Mouse (Mus musculus): ENCODE results near the gene Ddx27. TPM values are rescaled to one million over a fixed set of nuclear protein-coding genes. Genes with fewer than 3 reads are reported as not detected.
"Not testable (repeated sequence)": the region's sequence is repeated elsewhere in the genome, so short reads cannot be mapped to it uniquely, and the experiment has no call there.

The Ddx27 gene
- polyA plus RNA-seq, 1 experiment from 2014 or later: 43.6 TPM

GRCm38 (mm10) chr2:166995021-166995795, 19.8 kb upstream of the Ddx27 start:
- H3K4me2 ChIP-seq (ENCODE audit: low read depth, low read length): peak overlapping the region; percentile 82
- 2% methylated on average over 28 of the region's 28 CpGs for WGBS
- no peaks in the 10 kb centered on the region for H3K9me3 ChIP-seq (ENCODE audit: control insufficient read depth, low read length)
- peak overlapping the region; percentile 97 for H3K9ac ChIP-seq (ENCODE audit: low read length)
- no peak; the same call in 1 of the 2 replicates for ATAC-seq (ENCODE audit: low read depth)
- peaks cover 34% of the 10 kb centered on the region for H3K4me1 ChIP-seq (replicated peaks; ENCODE audit: control insufficient read depth, insufficient read depth, low read length)
- peak overlapping the region; percentile 96 for H3K4me3 ChIP-seq (ENCODE audit: low read length)
- H3K36me3 ChIP-seq (ENCODE audit: control insufficient read depth, insufficient read depth, low read length): no peaks in the 10 kb centered on the region
- peak overlapping the region; percentile 98 for H3K27ac ChIP-seq (ENCODE audit: low read length)
- no peaks in the 10 kb centered on the region for H3K27me3 ChIP-seq (ENCODE audit: control insufficient read depth, insufficient read depth, low read depth, low read length)

- H3K9ac ChIP-seq (ENCODE audit: low read length): peak within 1 kb of the TSS; percentile 97
- peak; percentile 100 for ATAC-seq (ENCODE audit: low read depth)
- WGBS: under 1% methylated on average over 78 of the region's 88 CpGs
Observed at GRCm38 (mm10) chr2:166995796-166996532, 19.0 kb upstream of the Ddx27 start, which contains the start of gene Stau1. Gene Stau1, minus strand, starts transcription at chr2:166996299.

GRCm38 (mm10) chr2:166996533-166996894, 18.5 kb upstream of the Ddx27 start:
- no peaks in the 10 kb centered on the region for H3K27me3 ChIP-seq (ENCODE audit: control insufficient read depth, insufficient read depth, low read depth, low read length)
- no peaks in the 10 kb centered on the region for H3K36me3 ChIP-seq (ENCODE audit: control insufficient read depth, insufficient read depth, low read length)
- no peaks in the 10 kb centered on the region for H3K9me3 ChIP-seq (ENCODE audit: control insufficient read depth, low read length)
- peak overlapping the region; percentile 41 for H3K4me3 ChIP-seq (ENCODE audit: low read length)
- H3K4me2 ChIP-seq (ENCODE audit: low read depth, low read length): peak overlapping the region; percentile 51
- ATAC-seq (ENCODE audit: low read depth): peak; percentile 12; the same call in 1 of the 2 replicates
- peaks cover 28% of the 10 kb centered on the region for H3K4me1 ChIP-seq (replicated peaks; ENCODE audit: control insufficient read depth, insufficient read depth, low read length)
- WGBS: 41% methylated on average over 8 of the region's 8 CpGs
- peak overlapping the region; percentile 72 for H3K9ac ChIP-seq (ENCODE audit: low read length)
- H3K27ac ChIP-seq (ENCODE audit: low read length): peak overlapping the region; percentile 64

More at GRCm38 (mm10) chr2:166995796-166996532, 19.0 kb upstream of the Ddx27 start, which contains the start of gene Stau1:
- Histone ChIP-seq H3K4me1 (replicated peaks; ENCODE audit: control insufficient read depth, insufficient read depth, low read length) (peaks cover 30% of the 10 kb centered on the region), H3K4me3 (ENCODE audit: low read length) (peak within 1 kb of the TSS; percentile 96), H3K27ac (ENCODE audit: low read length) (peak within 1 kb of the TSS; percentile 98), H3K27me3 (ENCODE audit: control insufficient read depth, insufficient read depth, low read depth, low read length) (no peaks in the 10 kb centered on the region), H3K9me3 (ENCODE audit: control insufficient read depth, low read length) (no peaks in the 10 kb centered on the region), H3K36me3 (ENCODE audit: control insufficient read depth, insufficient read depth, low read length) (no peaks in the 10 kb centered on the region), H3K4me2 (ENCODE audit: low read depth, low read length) (peak within 1 kb of the TSS; percentile 82)

GRCm38 (mm10) chr2:167001486-167001885, 13.5 kb upstream of the Ddx27 start:
- H3K4me2 ChIP-seq (ENCODE audit: low read depth, low read length): no peak overlapping the region
- H3K27ac ChIP-seq (ENCODE audit: low read length): no peak overlapping the region
- no peak overlapping the region for H3K4me3 ChIP-seq (ENCODE audit: low read length)
- no peaks in the 10 kb centered on the region for H3K36me3 ChIP-seq (ENCODE audit: control insufficient read depth, insufficient read depth, low read length)
- no peaks in the 10 kb centered on the region for H3K27me3 ChIP-seq (ENCODE audit: control insufficient read depth, insufficient read depth, low read depth, low read length)
- ATAC-seq (ENCODE audit: low read depth): no peak
- no peak overlapping the region for H3K9ac ChIP-seq (ENCODE audit: low read length)
- 68% methylated on average over 9 of the region's 9 CpGs for WGBS
- no peaks in the 10 kb centered on the region for H3K9me3 ChIP-seq (ENCODE audit: control insufficient read depth, low read length)
- H3K4me1 ChIP-seq (replicated peaks; ENCODE audit: control insufficient read depth, insufficient read depth, low read length): peaks cover 4% of the 10 kb centered on the region; the same call in 1 of the 2 replicates

- Histone ChIP-seq H3K9me3 (ENCODE audit: control insufficient read depth, low read length) (no peaks in the 10 kb centered on the region), H3K4me1 (replicated peaks; ENCODE audit: control insufficient read depth, insufficient read depth, low read length) (no peaks in the 10 kb centered on the region), H3K4me3 (ENCODE audit: low read length) (no peak overlapping the region), H3K27me3 (ENCODE audit: control insufficient read depth, insufficient read depth, low read depth, low read length) (no peaks in the 10 kb centered on the region), H3K27ac (ENCODE audit: low read length) (no peak overlapping the region), H3K9ac (ENCODE audit: low read length) (no peak overlapping the region), H3K4me2 (ENCODE audit: low read depth, low read length) (no peak overlapping the region), H3K36me3 (ENCODE audit: control insufficient read depth, insufficient read depth, low read length) (no peaks in the 10 kb centered on the region)
- WGBS: 39% methylated on average over 8 of the region's 8 CpGs
- ATAC-seq (ENCODE audit: low read depth): no peak
Observed at GRCm38 (mm10) chr2:167004099-167004854, 10.7 kb upstream of the Ddx27 start.

- H3K36me3 ChIP-seq (ENCODE audit: control insufficient read depth, insufficient read depth, low read length): no peaks in the 10 kb centered on the region
Observed at GRCm38 (mm10) chr2:167006355-167006754, 8.6 kb upstream of the Ddx27 start.

GRCm38 (mm10) chr2:167007001-167007491, 7.9 kb upstream of the Ddx27 start:
- Histone ChIP-seq H3K27me3 (ENCODE audit: control insufficient read depth, insufficient read depth, low read depth, low read length) (no peaks in the 10 kb centered on the region), H3K4me2 (ENCODE audit: low read depth, low read length) (no peak overlapping the region), H3K9me3 (ENCODE audit: control insufficient read depth, low read length) (no peaks in the 10 kb centered on the region), H3K4me3 (ENCODE audit: low read length) (no peak overlapping the region), H3K36me3 (ENCODE audit: control insufficient read depth, insufficient read depth, low read length) (no peaks in the 10 kb centered on the region), H3K27ac (ENCODE audit: low read length) (no peak overlapping the region), H3K9ac (ENCODE audit: low read length) (no peak overlapping the region), H3K4me1 (replicated peaks; ENCODE audit: control insufficient read depth, insufficient read depth, low read length) (no peaks in the 10 kb centered on the region)
- WGBS: 64% methylated on average over 13 of the region's 13 CpGs
- no peak for ATAC-seq (ENCODE audit: low read depth)

More at GRCm38 (mm10) chr2:167006355-167006754, 8.6 kb upstream of the Ddx27 start:
- Histone ChIP-seq H3K4me3 (ENCODE audit: low read length) (no peak overlapping the region), H3K9ac (ENCODE audit: low read length) (no peak overlapping the region), H3K4me1 (replicated peaks; ENCODE audit: control insufficient read depth, insufficient read depth, low read length) (no peaks in the 10 kb centered on the region), H3K27me3 (ENCODE audit: control insufficient read depth, insufficient read depth, low read depth, low read length) (no peaks in the 10 kb centered on the region), H3K9me3 (ENCODE audit: control insufficient read depth, low read length) (no peaks in the 10 kb centered on the region), H3K27ac (ENCODE audit: low read length) (no peak overlapping the region), H3K4me2 (ENCODE audit: low read depth, low read length) (no peak overlapping the region)
- WGBS: 84% methylated on average over 2 of the region's 2 CpGs
- no peak for ATAC-seq (ENCODE audit: low read depth)

- not testable (repeated sequence) for ATAC-seq (ENCODE audit: low read depth); H3K4me3 ChIP-seq (ENCODE audit: low read length); H3K4me2 ChIP-seq (ENCODE audit: low read depth, low read length); H3K9me3 ChIP-seq (ENCODE audit: control insufficient read depth, low read length); H3K36me3 ChIP-seq (ENCODE audit: control insufficient read depth, insufficient read depth, low read length); H3K9ac ChIP-seq (ENCODE audit: low read length); H3K4me1 ChIP-seq (replicated peaks; ENCODE audit: control insufficient read depth, insufficient read depth, low read length); H3K27me3 ChIP-seq (ENCODE audit: control insufficient read depth, insufficient read depth, low read depth, low read length); H3K27ac ChIP-seq (ENCODE audit: low read length)
- 67% methylated on average over 4 of the region's 4 CpGs for WGBS
Observed at GRCm38 (mm10) chr2:167007565-167007964, 7.4 kb upstream of the Ddx27 start.
